Mouse (Mus musculus) left cerebral cortex, adult 2 months (tissue): ENCODE results near the gene Plscr3. TPM values are rescaled to one million over a fixed set of nuclear protein-coding genes. Genes with fewer than 3 reads are reported as not detected.
"Not testable (repeated sequence)": the region's sequence is repeated elsewhere in the genome, so short reads cannot be mapped to it uniquely, and the experiment has no call there.

ENCODE experiments used
- DNase-seq, 2 experiments: peaks; one replicate each; pipeline ENCODE4 v3.0.0; 2021 to 2022; ENCODE audit warnings: low spot score in 2 of 2, mixed read lengths in 1 of 2; ENCODE audit errors: extremely low spot score in 1 of 2
- H3K27ac ChIP-seq: fragments of 200-600 bp; 2 replicates; pipeline ENCODE4 v1.8.1; 2022
- H3K4me3 ChIP-seq: fragments of 200-600 bp; 2 replicates; pipeline ENCODE4 v1.8.1; 2022
- CTCF ChIP-seq: fragments of 200-600 bp; IDR thresholded peaks from 2 replicates; pipeline ENCODE4 v1.8.1; 2022; ENCODE audit warnings: antibody characterized with exemption, mild to moderate bottlenecking, moderate library complexity
- intact Hi-C: fragments of 180-260 bp; cut with DNase I; formaldehyde crosslinking; loops from one replicate; pipeline ENCODE4 v1.15.1; 2025
- total RNA-seq, 2 experiments: library from RNA; stranded (reverse); gene quantifications; 2 replicates each; pipeline ENCODE4 v1.2.3; 2021

Plscr3 gene
- total RNA-seq, 2 experiments from 2014 or later = 19.5 to 22.5 TPM

GRCm38 (mm10) chr11:69849884-69850283 lies 3.7 kb downstream of the Plscr3 start:
- no peak for TF ChIP-seq CTCF
- no peak overlapping the region for H3K27ac ChIP-seq
- no peak for DNase-seq
- intact Hi-C loops = no loop called here
- H3K4me3 ChIP-seq = no peak overlapping the region

GRCm38 (mm10) chr11:69850754-69851153 lies 4.6 kb downstream of the Plscr3 start:
- no peak overlapping the region for H3K4me3 ChIP-seq
- no peak overlapping the region for H3K27ac ChIP-seq
- intact Hi-C loops = no loop called here
- no peak for TF ChIP-seq CTCF
- DNase-seq = no peak

GRCm38 (mm10) chr11:69853994-69854393 lies 7.8 kb downstream of the Plscr3 start:
- Histone ChIP-seq H3K4me3 (no peak overlapping the region), H3K27ac (no peak overlapping the region)
- no peak for TF ChIP-seq CTCF
- DNase-seq = no peak
- intact Hi-C loops = no loop called here

GRCm38 (mm10) chr11:69854680-69855079 lies 8.5 kb downstream of the Plscr3 start:
- DNase-seq = no peak
- TF ChIP-seq CTCF = no peak
- no peak overlapping the region for H3K27ac ChIP-seq
- H3K4me3 ChIP-seq = no peak overlapping the region
- intact Hi-C loops = no loop called here

- DNase-seq = no peak
- no peak overlapping the region for H3K4me3 ChIP-seq
- TF ChIP-seq CTCF = peak; percentile 46
- no peak overlapping the region for H3K27ac ChIP-seq
- intact Hi-C loops = no loop called here
Observed at GRCm38 (mm10) chr11:69855347-69855746, 9.2 kb downstream of the Plscr3 start.

GRCm38 (mm10) chr11:69858113-69858998 lies 12.2 kb downstream of the Plscr3 start, which contains the start of gene Tnk1:
Gene Tnk1, minus strand, starts transcription at chr11:69858730.
- no peak within 1 kb of the TSS for H3K4me3 ChIP-seq
- TF ChIP-seq CTCF = no peak
- intact Hi-C loops = no loop called here
- H3K27ac ChIP-seq = no peak within 1 kb of the TSS
- no peak for DNase-seq

- not testable (repeated sequence) for H3K4me3 ChIP-seq, H3K27ac ChIP-seq, DNase-seq
- intact Hi-C loops = loop anchor here (5.0 kb wide), 1 partner anchor 51 kb away; no protein-coding TSS in a partner anchor
Observed at GRCm38 (mm10) chr11:69863729-69864128, 17.6 kb downstream of the Plscr3 start.

GRCm38 (mm10) chr11:69864138-69864860 lies 18.1 kb downstream of the Plscr3 start:
- Histone ChIP-seq H3K4me3 (no peak overlapping the region), H3K27ac (no peak overlapping the region)
- intact Hi-C loops = loop anchor here (5.0 kb wide), 1 partner anchor 52 kb away; no protein-coding TSS in a partner anchor
- no peak for DNase-seq
- no peak for TF ChIP-seq CTCF

GRCm38 (mm10) chr11:69865561-69865960 lies 19.4 kb downstream of the Plscr3 start:
- intact Hi-C loops = no loop called here
- no peak overlapping the region for H3K27ac ChIP-seq
- no peak for DNase-seq
- no peak overlapping the region for H3K4me3 ChIP-seq
- TF ChIP-seq CTCF = no peak

GRCm38 (mm10) chr11:69867335-69867734 lies 21.2 kb downstream of the Plscr3 start:
- H3K4me3 ChIP-seq = no peak overlapping the region
- no peak for TF ChIP-seq CTCF
- intact Hi-C loops = no loop called here
- no peak for DNase-seq
- H3K27ac ChIP-seq = no peak overlapping the region

GRCm38 (mm10) chr11:69870289-69871069 lies 24.3 kb downstream of the Plscr3 start:
- intact Hi-C loops = no loop called here
- no peak for TF ChIP-seq CTCF
- Histone ChIP-seq H3K4me3 (no peak overlapping the region), H3K27ac (no peak overlapping the region)
- DNase-seq = no peak

GRCm38 (mm10) chr11:69871822-69872221 lies 25.6 kb downstream of the Plscr3 start:
- intact Hi-C loops = no loop called here
- no peak overlapping the region for H3K4me3 ChIP-seq
- DNase-seq = no peak
- H3K27ac ChIP-seq = no peak overlapping the region
- no peak for TF ChIP-seq CTCF
